Mouse (Mus musculus) liver, embryonic 14.5 days (tissue): Measurements from ENCODE around the gene Slc1a2. TPM values are rescaled to one million over a fixed set of nuclear protein-coding genes. Genes with fewer than 3 reads are reported as not detected.

Experiments
- ATAC-seq: fragments of 200-750 bp; cut with Nextera tagmentation; 2 replicates; pipeline ENCODE4 v1.8.0; 2017; ENCODE audit warnings: moderate number of reproducible peaks, mild to moderate bottlenecking, moderate library complexity; ENCODE audit not compliant: insufficient read depth
- DNase-seq, 3 experiments: peaks; one replicate each; pipeline ENCODE4 v3.0.0-alpha.2; 2012 to 2013; ENCODE audit warnings: low read depth in 3 of 3, low spot score in 3 of 3
- H3K27ac ChIP-seq: fragments of 300-500 bp; sonication (generic); 2 replicates; pipeline ENCODE4 v1.5.1; 2014; ENCODE audit warnings: moderate library complexity, mild to moderate bottlenecking, control low read depth, inconsistent platforms
- H3K27me3 ChIP-seq: fragments of 300-500 bp; sonication (generic); 2 replicates; pipeline ENCODE4 v1.6.1; 2014; ENCODE audit warnings: mild to moderate bottlenecking, low read length, moderate library complexity; ENCODE audit not compliant: control insufficient read depth, insufficient read depth
- H3K36me3 ChIP-seq: fragments of 300-500 bp; sonication (generic); replicated peaks from 2 replicates; pipeline ENCODE4 v1.6.1; 2014; ENCODE audit warnings: low read depth; ENCODE audit not compliant: control insufficient read depth, insufficient read depth
- H3K4me1 ChIP-seq, 2 experiments: fragments of 200-500 bp in 1 of 2; fragments of 300-500 bp in 1 of 2; sonication (generic) in 1 of 2; replicated peaks; 2 replicates each; pipeline ENCODE4 v1.6.1; 2012 to 2014; ENCODE audit warnings: antibody characterized with exemption in 1 of 2, inconsistent platforms in 1 of 2, low read length in 1 of 2; ENCODE audit not compliant: control insufficient read depth in 2 of 2, insufficient read depth in 2 of 2
- H3K4me2 ChIP-seq: fragments of 300-500 bp; sonication (generic); 2 replicates; pipeline ENCODE4 v1.6.1; 2014; ENCODE audit warnings: low read depth, mild to moderate bottlenecking, control low read depth, moderate library complexity
- H3K4me3 ChIP-seq, 2 experiments: fragments of 200-500 bp in 1 of 2; fragments of 300-500 bp in 1 of 2; sonication (generic) in 1 of 2; 2 replicates each; pipeline ENCODE4 v1.5.1; 2012 to 2014; ENCODE audit warnings: low read depth in 2 of 2, low read length in 2 of 2, mild to moderate bottlenecking in 2 of 2, control low read depth in 1 of 2, inconsistent platforms in 1 of 2, moderate library complexity in 1 of 2; ENCODE audit not compliant: insufficient read depth in 1 of 2
- H3K9ac ChIP-seq: fragments of 300-500 bp; sonication (generic); replicated peaks from 2 replicates; pipeline ENCODE4 v1.6.1; 2014; ENCODE audit warnings: mild to moderate bottlenecking, control low read depth, moderate library complexity
- H3K9me3 ChIP-seq: fragments of 300-500 bp; sonication (generic); 2 replicates; pipeline ENCODE4 v1.6.1; 2016; ENCODE audit warnings: low read length, mixed read lengths; ENCODE audit not compliant: control insufficient read depth
- CTCF ChIP-seq: IDR thresholded peaks from 2 replicates; pipeline ENCODE4 v1.5.1; 2016; ENCODE audit warnings: antibody characterized with exemption, low read depth, control low read depth
- EP300 ChIP-seq: IDR thresholded peaks from 2 replicates; pipeline ENCODE4 v1.6.1; 2016; ENCODE audit warnings: antibody characterized with exemption, low read depth
- WGBS: fragments of 180-500 bp; shearing (Covaris S2); extraction: QIAGEN DNeasy Blood & Tissue Kit; methylation state at CpG from one replicate; pipeline ENCODE4 v1.1.7; 2014; ENCODE audit not compliant: insufficient replicate concordance; 5-methylcytosine and 5-hydroxymethylcytosine counted together
- polyA plus RNA-seq, 2 experiments: library from polyadenylated mRNA; depleted of rRNA in 1 of 2; stranded (reverse) in 1 of 2; unstranded in 1 of 2; fragments of >200 nt; fragmentation: Nextera tagmentation in 1 of 2; extraction: Ambion mirVana in 1 of 2; gene quantifications; 2 replicates each; pipeline versions ENCODE4 v1.2.1 to v1.2.3; 2012 to 2014

The Slc1a2 gene
- polyA plus RNA-seq, 2 experiments, result 0.29 to 1.0 TPM

DNA sequence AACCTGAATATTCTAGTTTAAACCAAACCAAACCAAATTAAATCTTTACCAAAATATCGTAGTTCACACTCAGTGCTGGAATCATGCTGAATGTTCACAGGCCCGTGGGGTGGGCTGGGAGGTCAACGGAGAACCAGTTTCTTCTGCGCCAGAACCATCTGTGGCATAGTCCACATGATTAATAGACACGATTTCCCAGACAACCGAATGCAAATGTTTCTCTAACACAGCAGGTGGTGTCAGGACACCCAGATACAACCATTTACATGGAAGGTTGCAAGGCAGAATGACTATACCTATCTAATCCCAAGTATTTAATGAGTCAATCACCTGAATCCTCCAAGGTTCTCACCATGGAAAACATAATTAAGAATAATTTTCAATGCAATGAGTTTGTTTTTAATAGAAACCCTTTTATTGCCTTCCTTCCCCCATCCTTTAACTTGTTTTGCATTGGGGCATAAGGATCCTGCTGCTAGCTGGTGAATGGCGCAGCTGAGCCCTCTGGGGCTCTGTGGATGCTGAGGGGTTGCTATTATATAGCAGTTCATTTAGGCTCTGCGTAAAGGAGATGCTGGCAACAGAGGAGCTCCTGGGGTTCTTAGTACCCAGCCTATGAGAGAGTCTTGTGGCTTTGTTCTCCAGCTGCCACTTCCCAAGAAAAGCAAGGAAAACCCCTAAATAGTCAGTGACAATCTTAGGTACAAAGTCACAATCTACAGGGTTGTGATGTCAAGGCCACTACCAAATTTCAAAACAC, 2.3 kb upstream of the Slc1a2 start:
- H3K9ac ChIP-seq, result no peak overlapping the region
- H3K27ac ChIP-seq, result no peak overlapping the region
- H3K4me3 ChIP-seq, result no peak overlapping the region
- H3K27me3 ChIP-seq, result peaks cover 37% of the 10 kb centered on the region
- no peaks in the 10 kb centered on the region for H3K4me1 ChIP-seq
- DNase-seq, result no peak
- H3K4me2 ChIP-seq, result no peak overlapping the region
- no peaks in the 10 kb centered on the region for H3K36me3 ChIP-seq
- no peak for TF ChIP-seq CTCF
- TF ChIP-seq EP300, result no peak
- ATAC-seq, result no peak
- WGBS, result 54% methylated on average over 8 of the region's 8 CpGs
- H3K9me3 ChIP-seq, result no peaks in the 10 kb centered on the region

- Histone ChIP-seq H3K36me3 (no peaks in the 10 kb centered on the region), H3K9ac (no peak overlapping the region), H3K9me3 (no peaks in the 10 kb centered on the region), H3K4me2 (no peak overlapping the region), H3K27me3 (peaks cover 37% of the 10 kb centered on the region), H3K4me3 (no peak overlapping the region), H3K4me1 (no peaks in the 10 kb centered on the region), H3K27ac (no peak overlapping the region)
- TF ChIP-seq CTCF (no peak), EP300 (no peak)
- WGBS, result 14% methylated on average over 7 of the region's 7 CpGs
- no peak for DNase-seq
- no peak for ATAC-seq
These were observed 733 bp upstream of the Slc1a2 start for GRCm38 (mm10) chr2:102657726-102658125.

DNA sequence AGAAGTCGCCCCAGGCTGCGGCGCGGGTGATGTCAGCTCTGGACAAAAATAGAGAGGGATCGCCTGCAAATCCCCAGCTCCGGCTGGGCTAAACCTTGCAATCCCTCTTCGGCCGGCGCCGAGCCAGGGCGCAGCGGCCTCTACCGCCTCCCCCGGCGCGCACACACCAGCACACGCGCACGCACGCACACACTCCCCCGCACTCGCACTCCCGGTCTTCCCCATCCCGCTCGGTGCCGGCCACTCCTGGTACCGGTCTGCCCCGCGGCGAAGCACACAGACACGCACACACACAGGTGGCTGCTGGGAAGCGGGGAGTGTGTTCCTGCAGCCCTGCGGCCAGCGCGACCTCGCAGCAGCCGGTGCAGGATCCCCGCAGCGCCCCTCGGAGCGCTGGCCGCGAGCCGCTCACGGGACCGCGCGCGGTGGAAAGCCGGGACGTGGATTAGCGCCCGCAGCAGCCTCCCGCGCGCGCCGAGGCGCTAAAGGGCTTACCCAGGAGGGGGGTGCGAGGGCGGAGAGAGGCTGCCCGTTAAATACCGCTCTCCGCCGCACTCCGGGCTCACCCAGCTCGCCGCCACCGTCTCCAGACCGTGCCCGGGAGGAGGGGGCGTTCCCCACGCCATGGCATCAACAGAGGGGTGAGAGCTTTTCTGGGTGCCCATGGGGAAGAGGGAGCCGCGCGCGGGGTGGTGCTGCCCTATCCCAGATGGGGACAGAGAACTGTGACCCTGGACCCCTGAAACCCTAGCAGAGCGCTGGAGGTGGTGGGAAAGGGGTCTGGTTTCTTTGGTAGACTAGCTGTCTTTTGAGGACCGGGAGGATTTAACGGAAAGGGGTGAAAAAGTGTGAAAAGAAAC, 432 bp downstream of the Slc1a2 start:
- Histone ChIP-seq H3K27me3 (peaks cover 37% of the 10 kb centered on the region), H3K36me3 (no peaks in the 10 kb centered on the region), H3K4me1 (no peaks in the 10 kb centered on the region), H3K9me3 (no peaks in the 10 kb centered on the region), H3K4me3 (peak overlapping the region; percentile 21 to 34; a peak in 3 of 4 replicates), H3K9ac (no peak overlapping the region), H3K27ac (no peak overlapping the region), H3K4me2 (peak overlapping the region; percentile 59)
- under 1% methylated on average over 80 of the region's 80 CpGs for WGBS
- no peak for TF ChIP-seq EP300
- no peak for TF ChIP-seq CTCF
- ATAC-seq, result no peak
- DNase-seq, result no peak

- H3K27ac ChIP-seq, result no peak overlapping the region
- no peaks in the 10 kb centered on the region for H3K36me3 ChIP-seq
- H3K4me3 ChIP-seq, result peak overlapping the region in 1 of 2 experiments; percentile 34; a peak in 2 of 4 replicates
- peak overlapping the region; percentile 59 for H3K4me2 ChIP-seq
- no peak overlapping the region for H3K9ac ChIP-seq
- ATAC-seq (no peak), DNase-seq (no peak)
- no peaks in the 10 kb centered on the region for H3K9me3 ChIP-seq
- H3K27me3 ChIP-seq, result peaks cover 37% of the 10 kb centered on the region
- TF ChIP-seq CTCF (no peak), EP300 (no peak)
- H3K4me1 ChIP-seq, result no peaks in the 10 kb centered on the region
- 6% methylated on average over 10 of the region's 10 CpGs for WGBS
These were observed 1.0 kb downstream of the Slc1a2 start for GRCm38 (mm10) chr2:102659521-102659830.

DNA sequence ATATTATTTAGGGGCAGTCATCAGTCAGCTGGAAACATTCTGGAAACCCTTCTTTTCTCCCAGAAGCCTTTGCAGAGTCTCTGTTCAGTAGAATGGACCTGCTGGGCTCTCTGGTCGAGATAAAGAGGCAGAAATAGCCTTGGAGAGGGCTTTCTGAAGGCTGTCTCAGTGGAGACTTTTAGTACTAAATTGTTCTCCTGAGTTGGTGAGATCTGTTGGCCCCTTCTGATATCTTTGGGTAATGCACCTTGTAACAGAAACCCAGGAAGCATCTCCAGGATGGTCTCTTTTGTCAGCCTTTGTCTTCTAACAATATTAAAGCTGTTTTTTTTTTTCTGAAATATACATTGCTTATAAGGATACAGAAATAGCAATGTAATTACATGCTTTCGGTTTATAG, 2.6 kb downstream of the Slc1a2 start:
- H3K36me3 ChIP-seq, result no peaks in the 10 kb centered on the region
- no peak overlapping the region for H3K4me2 ChIP-seq
- H3K27ac ChIP-seq, result no peak overlapping the region
- peaks cover 37% of the 10 kb centered on the region for H3K27me3 ChIP-seq
- no peak overlapping the region for H3K4me3 ChIP-seq
- WGBS, result 44% methylated on average over 2 of the region's 2 CpGs
- TF ChIP-seq EP300, result no peak
- no peak for TF ChIP-seq CTCF
- no peak overlapping the region for H3K9ac ChIP-seq
- no peak for DNase-seq
- no peaks in the 10 kb centered on the region for H3K4me1 ChIP-seq
- no peaks in the 10 kb centered on the region for H3K9me3 ChIP-seq
- ATAC-seq, result no peak
